Mouse (Mus musculus) left cerebral cortex, postnatal 25 days (tissue): ENCODE measurements around the gene Ccm2l. TPM values are rescaled to one million over a fixed set of nuclear protein-coding genes. Genes with fewer than 3 reads are reported as not detected.
A peak's percentile ranks its signal among the peaks of the same experiment; 100 is the strongest.

Experiments
- DNase-seq, 2 experiments: peaks; one replicate each; pipeline ENCODE4 v3.0.0; 2022; ENCODE audit warnings: low spot score in 2 of 2, mixed read lengths in 1 of 2
- intact Hi-C: fragments of 180-260 bp; cut with DNase I; formaldehyde crosslinking; loops from one replicate; pipeline ENCODE4 v1.15.1; 2025
- total RNA-seq, 2 experiments: library from RNA; stranded (reverse); gene quantifications; 2 replicates each; pipeline ENCODE4 v1.2.3; 2021

Ccm2l gene
- total RNA-seq, 2 experiments from 2014 or later, result 4.9 to 5.5 TPM

- intact Hi-C loops, result loop anchor here (5.0 kb wide), 2 partner anchors 38 to 58 kb away; no protein-coding TSS in a partner anchor
- no peak for DNase-seq
Measured at GRCm38 (mm10) chr2:153084261-153084976, 18.7 kb downstream of the Ccm2l start.

- intact Hi-C loops, result no loop called here
Measured at GRCm38 (mm10) chr2:153085556-153085955, 19.8 kb downstream of the Ccm2l start.

DNA sequence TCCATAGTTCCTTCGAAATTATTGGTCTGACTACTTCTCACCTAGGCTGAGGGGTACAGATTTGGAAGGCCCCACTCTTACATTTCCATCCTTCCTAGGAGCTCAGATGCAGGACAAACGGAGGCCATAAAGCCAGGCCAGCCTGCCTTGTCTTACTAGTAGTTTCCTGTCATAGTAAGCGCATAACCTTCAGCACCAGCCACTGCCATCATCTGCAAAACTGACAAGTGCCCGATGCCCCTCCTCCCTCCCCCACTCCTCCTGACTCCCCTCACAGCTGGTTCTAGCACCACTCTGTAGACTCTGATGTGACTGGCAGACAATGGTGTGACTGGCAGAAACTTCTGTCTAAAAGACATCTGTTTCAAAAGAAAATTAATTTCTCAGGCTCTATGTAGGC lies 20.4 kb downstream of the Ccm2l start:
- intact Hi-C loops, result no loop called here
- no peak for DNase-seq

More at GRCm38 (mm10) chr2:153085556-153085955, 19.8 kb downstream of the Ccm2l start:
- no peak for DNase-seq

DNA sequence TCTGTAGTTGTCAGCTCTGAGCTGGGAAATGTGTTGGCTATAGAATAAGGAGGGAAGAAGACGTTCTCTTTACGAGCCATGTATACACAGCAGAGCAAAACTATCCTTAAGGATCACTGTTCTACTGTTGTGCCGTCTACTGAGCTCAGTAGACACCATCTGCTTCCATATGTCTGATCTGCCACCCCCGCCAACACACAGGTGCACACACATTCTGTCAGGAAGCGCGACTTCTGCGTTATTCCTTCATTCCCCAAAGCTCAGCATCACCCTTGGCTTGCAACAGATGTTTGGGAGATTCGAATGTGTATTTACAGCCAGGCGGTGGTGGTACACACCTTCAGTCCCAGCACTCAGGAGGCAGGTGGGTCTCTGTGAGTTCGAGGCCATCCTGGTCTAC lies 21.3 kb downstream of the Ccm2l start:
- intact Hi-C loops, result no loop called here
- DNase-seq, result peak in 1 of 2 experiments; percentile 44

DNA sequence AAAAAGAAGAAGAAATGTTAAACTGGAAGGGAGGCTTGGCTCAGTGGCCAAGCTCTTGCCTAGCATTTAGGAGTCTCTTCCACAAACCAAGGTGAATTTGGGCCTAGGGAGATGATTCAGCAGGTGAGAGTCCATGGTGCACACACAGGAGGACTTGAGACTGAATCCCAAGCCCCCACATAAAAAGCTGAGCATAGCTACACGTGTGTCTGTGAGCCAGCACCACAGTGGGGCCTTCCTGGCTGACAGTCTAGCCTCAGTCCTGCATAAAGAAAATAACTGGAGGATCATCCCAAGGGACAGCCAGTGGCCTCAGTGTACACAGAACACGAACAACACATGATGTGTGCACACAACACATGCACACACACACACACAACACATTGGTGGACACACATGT lies 23.6 kb downstream of the Ccm2l start:
- intact Hi-C loops, result no loop called here

GRCm38 (mm10) chr2:153090551-153091165 lies 24.9 kb downstream of the Ccm2l start:
- intact Hi-C loops, result no loop called here
- DNase-seq, result peak in 1 of 2 experiments; percentile 25

More for the DNA sequence above, 23.6 kb downstream of the Ccm2l start:
- no peak for DNase-seq

GRCm38 (mm10) chr2:153107046-153107766 lies 41.5 kb downstream of the Ccm2l start:
- no peak for DNase-seq
- intact Hi-C loops, result no loop called here

GRCm38 (mm10) chr2:153107802-153108201 lies 42.0 kb downstream of the Ccm2l start:
- intact Hi-C loops, result no loop called here
- no peak for DNase-seq

- DNase-seq, result peak in 1 of 2 experiments; percentile 34
- intact Hi-C loops, result no loop called here
Measured at GRCm38 (mm10) chr2:153108313-153109264, 42.8 kb downstream of the Ccm2l start, which contains the start of gene Hck. Gene Hck (plus strand): TSS chr2:153108468.

DNA sequence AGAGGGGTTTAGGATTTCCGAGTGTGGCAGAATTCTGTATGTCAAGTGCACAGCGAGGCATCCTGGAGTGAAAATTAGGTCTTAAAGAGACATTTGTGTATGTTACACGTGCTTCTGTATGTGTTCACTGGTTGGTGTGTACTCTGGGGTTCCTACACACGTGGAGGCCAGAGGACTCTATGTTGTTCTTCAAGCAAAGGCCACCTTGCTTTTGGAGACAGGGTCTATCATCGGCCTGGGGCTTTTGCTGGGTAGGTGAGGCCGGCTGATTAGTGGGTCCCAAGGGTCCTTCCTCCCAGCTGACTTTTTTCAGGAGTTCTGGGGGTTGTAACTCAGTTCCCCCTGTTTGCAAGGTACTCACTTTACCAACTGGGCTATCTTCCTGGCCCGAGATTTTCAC lies 43.8 kb downstream of the Ccm2l start:
- no peak for DNase-seq
- intact Hi-C loops, result no loop called here

DNA sequence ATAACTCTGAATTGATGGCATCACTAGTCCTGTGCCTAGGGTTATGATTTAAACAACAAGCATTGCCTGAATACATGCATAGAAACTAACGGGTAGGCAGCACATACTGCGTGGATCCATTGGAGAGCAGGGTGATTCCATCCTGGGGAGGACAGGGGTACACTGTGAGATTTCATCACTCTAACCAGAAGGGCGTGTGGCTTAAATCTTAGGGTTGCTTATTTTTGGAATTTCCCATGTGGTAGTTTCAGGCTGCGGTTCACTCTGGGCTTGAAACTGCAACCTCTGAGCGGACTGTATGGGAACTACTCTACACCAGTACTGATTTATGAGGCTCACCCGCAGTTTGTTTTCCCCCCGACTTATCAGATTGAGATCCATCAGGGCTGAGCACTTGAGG lies 45.5 kb downstream of the Ccm2l start:
- intact Hi-C loops, result no loop called here
- no peak for DNase-seq

DNA sequence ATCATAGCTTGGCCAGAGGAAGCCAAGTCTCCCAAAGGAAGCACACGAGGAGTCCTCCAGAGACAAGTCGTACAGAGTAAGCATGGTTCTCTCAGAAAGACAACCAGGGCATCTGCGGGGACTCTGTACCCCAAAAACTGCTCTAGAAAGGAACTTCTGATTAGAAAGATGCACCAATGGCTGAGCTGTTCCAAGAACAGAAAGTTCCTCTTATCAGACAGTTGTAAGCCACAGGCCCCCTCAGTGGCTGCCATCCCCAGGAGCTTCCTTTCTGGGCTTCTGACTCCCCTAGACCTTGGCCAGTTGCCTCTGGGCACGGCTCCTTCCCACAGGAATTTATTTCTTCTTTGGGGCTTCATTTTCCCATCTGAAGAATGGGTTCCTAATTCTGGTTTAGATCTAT lies 49.9 kb downstream of the Ccm2l start:
- no peak for DNase-seq
- intact Hi-C loops, result no loop called here

GRCm38 (mm10) chr2:153117051-153117486 lies 51.3 kb downstream of the Ccm2l start:
- DNase-seq, result peak in 1 of 2 experiments; percentile 26
- intact Hi-C loops, result no loop called here

- no peak for DNase-seq
- intact Hi-C loops, result no loop called here
Measured at GRCm38 (mm10) chr2:153119488-153119887, 53.7 kb downstream of the Ccm2l start.

GRCm38 (mm10) chr2:153120126-153120525 lies 54.4 kb downstream of the Ccm2l start:
- no peak for DNase-seq

GRCm38 (mm10) chr2:153121821-153122615 lies 56.3 kb downstream of the Ccm2l start:
- DNase-seq, result no peak
- intact Hi-C loops, result loop anchor here (5.0 kb wide), 1 partner anchor 40 kb away; no protein-coding TSS in a partner anchor

More at GRCm38 (mm10) chr2:153120126-153120525, 54.4 kb downstream of the Ccm2l start:
- intact Hi-C loops, result loop anchor here (5.0 kb wide), 1 partner anchor 38 kb away; no protein-coding TSS in a partner anchor

DNA sequence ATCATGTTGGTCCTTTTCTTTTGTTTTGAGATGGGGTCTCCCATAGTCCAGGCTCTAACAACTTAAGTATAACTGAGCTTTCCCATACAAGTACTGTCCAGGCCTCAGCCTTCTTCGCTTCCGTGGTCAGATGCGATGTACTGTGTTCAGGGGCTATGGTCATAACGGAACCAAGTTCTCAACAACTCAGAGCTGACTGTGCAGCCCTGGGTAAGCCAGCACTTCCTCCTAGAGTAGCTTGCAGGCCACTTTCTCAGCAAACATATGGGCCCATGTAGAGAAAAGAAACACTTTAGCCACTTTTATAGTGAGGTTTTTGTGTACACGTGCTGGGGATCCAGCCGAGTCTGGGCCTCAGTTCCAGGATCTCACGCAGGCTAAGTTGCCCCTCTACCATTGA lies 56.9 kb downstream of the Ccm2l start:
- intact Hi-C loops, result loop anchor here (5.0 kb wide), 1 partner anchor 40 kb away; no protein-coding TSS in a partner anchor
- DNase-seq, result no peak

DNA sequence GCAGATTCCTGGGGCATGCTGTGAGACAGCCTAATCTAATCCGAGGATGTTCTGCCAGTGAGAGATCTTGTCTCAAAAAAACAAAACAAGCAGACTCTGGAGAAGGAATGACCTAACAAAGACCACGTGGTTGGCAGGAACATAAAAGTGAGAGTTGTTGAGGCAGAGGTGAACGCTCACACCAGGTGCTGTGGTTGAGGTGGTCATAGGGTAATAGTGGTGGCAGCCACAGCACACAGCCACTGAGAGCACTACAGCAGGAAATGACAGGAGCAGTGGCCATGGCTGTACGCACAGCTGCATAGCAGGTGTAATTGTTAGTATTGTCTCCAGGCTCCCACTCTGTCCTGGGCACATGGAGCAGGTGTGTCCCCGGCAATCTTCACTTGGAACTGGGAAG lies 60.1 kb downstream of the Ccm2l start:
- intact Hi-C loops, result no loop called here
- no peak for DNase-seq
